Mouse (Mus musculus) telencephalon, adult 2 months (tissue): Measurements from ENCODE around the gene Lamc3.

Experiments
- DNase-seq: peaks from one replicate; pipeline ENCODE4 v3.0.0-alpha.2; 2011; ENCODE audit warnings: low read depth, low spot score

The Lamc3 gene

DNA sequence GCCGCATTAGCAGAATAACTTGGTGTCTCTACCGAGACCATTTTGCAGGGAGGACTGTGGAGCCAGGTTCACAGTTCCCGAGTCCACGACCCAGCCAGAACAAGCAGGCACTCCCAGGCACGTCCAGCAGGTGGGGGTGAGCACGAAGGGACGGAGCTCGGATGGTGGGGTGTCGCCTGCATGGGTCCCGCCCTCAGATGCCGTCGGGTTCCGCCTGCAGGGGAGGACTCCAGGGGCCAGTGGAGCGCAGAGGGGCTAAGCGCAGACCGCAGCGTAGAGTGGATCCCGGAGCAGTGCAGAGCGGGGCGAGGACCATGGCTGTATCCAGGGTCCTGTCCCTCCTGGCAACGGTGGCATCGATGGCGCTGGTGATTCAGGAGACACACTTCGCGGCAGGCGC lies at the start of gene Lamc3:
Gene Lamc3, plus strand, starts transcription at position 262 of the 400 bp plus-strand sequence.
- no peak for DNase-seq

DNA sequence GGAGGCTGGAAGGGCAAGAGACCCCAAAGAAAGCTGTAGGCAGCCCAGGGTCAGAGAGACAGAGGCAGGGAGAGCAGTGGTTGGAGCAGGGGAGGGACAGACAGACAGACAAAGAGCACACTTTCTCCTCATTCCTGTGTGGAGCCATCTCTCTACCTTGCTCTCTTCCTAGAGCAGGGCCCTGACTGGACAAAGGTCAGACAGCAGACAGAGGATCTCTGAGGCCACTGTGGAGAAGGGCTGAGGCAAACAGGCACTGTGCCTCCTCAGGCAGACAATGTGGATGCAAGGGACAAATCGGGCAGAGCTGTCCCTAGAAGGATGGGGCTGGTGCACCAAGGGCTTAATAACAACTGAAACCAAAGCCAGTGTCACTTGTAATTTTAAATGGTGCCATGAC lies 48.2 kb upstream of the Lamc3 start:
- no peak for DNase-seq

DNA sequence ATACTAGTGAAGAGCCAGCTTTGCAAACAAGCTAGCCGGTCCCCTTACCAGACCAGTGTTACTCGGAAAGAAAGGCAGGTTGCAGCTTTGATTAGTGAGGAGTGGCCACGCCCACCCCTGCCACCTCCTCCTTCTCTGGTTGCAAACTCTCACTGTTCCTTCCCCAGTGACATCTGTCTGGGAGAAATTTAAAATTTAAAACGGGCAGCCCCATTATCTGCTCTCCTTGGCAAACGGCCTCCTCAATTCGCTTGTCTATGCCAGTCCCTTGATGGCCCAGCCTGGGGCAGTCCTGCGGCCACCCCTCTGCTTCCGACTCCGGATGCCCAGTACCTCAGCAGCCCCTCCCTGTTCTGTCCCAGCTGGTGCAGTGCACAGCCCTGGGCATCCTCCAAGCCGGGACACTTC lies 42.4 kb upstream of the Lamc3 start:
- DNase-seq, result no peak

DNA sequence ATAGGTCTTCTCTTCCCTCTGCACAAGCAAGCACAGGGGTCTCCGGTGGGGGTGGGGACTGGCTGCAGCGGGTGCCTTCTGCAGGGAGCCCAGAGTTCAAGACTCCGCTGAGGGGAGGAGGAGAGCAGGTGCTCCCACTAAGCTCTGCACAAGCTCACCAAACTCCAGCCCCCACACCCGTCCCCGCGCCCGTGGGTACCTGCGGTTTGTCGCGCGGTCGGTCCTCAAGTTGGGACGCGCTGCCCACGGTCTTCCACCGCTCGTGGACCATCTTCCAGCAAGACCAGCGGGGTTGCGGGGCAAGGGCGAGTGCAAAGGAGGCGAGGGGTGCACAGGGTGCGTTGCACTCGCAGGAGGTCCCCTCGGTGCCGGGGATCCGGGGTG lies 41.6 kb upstream of the Lamc3 start:
- DNase-seq, result no peak

DNA sequence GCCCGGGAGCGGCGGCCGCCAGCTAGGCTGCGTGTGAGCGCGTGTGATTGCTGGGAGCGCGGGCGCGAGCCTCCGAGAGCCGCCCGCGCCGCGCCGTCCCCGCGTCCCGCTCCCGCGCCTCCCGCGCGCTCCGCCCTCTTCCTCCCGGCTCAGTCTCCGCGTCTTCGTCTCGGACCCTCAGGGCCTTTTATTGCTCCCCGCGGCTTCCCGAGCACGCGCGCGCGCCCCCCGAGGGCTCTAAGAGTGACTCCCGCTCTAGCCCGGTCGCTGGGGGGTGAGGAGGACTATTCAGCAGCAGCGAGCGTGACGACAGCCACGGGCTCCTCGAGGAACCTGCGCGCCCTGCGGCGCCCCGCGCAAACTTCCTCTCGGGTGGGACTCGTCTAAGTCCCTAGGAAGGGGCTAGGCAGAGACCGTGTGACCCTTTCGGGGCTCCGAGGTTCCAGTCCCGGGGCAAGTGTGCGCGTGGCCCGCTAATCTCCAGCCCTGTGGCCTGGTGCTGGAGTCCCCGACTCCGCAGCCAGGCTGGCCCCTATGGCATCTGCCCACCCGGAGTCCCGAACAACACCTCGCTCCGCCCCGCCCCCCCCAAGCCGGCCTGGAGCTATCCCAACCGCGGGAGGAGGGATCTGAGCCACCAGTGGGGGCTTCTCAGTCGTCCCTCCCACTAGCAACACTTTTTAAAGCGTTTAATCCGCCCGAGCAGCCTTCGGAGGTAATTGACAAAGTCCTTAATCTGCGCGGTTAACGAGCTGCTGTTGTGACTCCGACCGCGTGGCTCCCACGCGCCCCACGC lies 41.0 kb upstream of the Lamc3 start, which contains the start of gene Fibcd1:
Gene Fibcd1, minus strand, starts transcription at position 110 of the 796 bp plus-strand sequence.
- no peak for DNase-seq

DNA sequence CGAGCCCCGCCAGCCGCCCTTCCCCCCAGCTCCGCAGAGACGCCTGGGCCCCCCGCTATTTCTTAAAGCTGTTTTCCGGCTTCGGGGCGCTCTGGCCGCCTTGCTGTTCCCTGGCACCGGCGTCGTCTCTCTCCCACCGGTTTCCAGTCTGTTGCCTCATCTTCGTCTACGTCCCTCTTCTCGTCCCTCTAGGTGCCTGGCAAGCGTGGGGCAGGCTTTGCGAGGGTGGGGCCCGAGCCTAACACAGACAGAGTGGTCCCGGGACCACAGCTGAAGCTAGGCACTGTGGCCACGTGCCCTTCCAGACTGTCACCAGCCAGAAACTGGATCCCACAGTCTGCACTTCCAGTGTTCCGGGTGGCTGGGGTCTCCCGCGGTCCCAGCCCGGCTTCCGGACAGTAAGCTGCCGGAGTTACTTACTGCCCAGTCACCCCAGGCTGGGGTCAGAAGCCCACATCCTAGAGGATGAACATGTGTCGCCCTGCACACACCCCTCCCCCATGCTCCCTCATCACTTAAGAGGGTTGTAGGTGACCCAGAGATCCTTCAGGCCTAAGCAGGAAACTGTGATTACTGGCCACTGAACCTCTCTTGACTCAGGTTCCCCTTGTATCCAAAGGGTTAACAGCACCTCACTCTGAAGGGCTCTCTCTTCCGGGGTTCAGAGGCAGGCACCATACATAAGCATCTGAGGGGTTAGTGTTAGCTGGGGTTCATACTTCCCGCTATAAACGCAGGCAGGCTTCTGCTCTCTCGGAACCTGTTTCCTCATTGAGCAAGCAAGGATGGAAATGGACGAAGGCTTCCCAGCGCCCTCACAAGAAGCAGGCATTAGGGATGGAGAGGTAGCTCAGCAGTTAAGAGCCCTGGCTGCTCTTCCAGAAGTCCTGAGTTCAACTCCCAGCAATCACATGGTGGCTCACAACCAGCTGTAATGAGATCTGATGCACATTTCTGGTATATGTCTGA lies 40.1 kb upstream of the Lamc3 start:
- DNase-seq, result no peak

DNA sequence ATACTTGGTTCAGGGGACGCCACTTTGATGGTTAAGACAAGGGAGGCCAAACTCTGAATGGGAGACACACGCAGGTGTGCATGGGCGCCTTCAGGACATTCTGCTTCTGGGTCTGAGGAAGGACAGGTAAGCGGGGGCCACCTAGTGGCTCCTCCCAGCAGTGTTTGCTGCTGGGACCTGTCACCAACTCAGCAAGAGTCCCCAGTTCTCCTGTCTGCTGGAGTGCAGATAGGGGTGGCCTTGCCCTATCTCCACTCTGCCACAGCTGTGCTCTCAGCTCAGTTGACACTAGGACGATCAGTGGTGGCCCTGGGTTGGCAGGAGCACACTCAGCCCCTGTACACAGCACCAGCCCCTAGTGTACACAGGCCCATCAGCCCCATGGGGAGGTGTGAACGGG lies 39.2 kb upstream of the Lamc3 start:
- DNase-seq, result no peak

DNA sequence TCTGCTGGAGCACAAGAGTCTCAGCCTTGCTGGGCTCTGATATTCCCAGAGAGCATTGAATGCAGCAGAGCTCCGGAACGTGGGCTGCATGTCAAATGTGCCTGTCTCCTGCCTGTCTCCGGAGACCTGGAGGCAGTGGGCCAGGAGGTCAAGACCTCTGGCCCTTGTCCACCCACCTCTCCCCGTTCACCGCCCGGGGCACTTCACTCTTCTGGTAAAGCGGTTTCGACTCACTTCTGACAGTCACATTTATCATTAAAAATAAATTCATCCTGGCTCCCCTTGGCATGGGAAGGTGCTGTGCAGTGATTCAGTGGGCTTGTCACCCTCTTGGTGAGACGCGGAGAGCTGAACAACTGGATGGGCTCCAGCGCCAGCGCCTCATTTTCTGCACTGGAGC lies 37.0 kb upstream of the Lamc3 start:
- no peak for DNase-seq

DNA sequence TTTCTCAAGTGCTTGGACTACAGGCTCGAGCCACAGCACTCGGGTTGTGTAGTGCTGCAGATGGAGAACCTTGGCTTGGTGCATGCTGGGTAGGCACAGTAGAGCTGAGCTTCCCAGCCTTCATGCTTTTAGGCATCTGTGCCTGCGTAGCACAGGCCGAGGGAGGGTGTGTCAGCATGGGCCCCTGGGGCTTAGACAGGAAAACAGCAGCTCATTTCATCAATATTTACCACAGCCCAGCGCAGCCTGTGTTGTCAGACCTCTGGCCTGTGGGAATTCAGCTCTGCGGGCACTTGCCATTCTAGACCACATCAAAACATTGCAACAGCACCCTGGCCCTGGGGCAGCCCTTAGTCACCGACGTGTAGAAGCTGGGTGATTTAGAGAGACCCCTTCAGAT lies 31.1 kb upstream of the Lamc3 start:
- no peak for DNase-seq

DNA sequence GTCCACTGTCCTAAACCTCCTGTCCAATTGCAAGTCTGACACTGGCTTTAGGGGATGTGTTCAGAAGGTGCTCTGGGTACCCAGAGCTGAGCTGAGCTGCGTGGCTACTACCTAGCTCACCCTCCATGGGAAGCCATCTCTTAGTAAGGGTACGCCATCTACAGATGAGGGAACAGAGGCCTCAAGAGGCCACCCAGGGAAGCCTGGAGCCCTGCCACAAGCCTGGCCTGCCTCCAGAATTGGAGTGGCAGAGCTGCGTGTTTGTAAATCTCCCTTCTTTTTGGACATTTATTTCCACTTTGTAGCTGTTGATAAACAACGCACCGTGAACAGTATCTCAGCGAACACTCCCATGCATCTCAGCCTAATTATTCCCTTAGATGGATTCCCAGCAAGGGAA lies 29.9 kb upstream of the Lamc3 start:
- no peak for DNase-seq

DNA sequence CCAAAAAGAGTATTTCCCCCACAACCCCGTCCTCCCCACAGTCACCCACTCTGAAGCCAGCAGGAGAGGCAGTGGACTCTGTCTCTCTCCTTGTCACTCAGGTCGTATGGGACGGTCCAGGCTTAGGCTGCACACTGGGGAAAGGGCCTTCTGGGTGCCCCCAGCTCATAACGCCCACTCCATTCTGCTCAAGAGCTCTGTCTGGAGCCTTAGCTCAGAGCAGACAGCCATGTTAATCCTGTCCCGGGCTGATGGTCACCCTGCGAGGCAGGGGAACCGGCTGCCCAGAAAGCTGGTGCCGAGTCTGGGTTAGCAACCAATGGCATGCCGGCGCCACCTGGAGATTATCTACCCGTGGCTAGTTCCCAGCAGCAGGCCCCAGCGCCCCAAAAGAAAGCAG lies 28.6 kb upstream of the Lamc3 start:
- no peak for DNase-seq

DNA sequence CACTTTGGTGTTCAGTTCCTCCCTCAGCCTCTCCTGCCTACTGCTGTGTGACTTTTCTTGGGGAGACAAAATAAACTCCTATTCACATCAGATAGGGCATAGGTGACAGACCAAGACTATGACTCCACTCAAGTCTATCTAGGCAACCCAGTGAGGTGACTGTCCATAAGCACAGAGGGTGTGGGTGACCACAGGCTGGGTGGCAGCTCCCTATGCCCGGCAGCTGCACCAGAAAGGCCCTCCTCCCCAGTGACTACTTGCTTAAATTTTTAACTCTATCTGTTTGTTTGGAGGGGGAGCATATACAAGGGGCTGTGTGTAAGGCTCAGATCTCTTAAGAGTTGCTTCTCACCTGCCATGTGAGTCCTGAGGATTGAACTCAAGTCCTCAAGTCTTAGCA lies 24.2 kb upstream of the Lamc3 start:
- DNase-seq, result no peak

DNA sequence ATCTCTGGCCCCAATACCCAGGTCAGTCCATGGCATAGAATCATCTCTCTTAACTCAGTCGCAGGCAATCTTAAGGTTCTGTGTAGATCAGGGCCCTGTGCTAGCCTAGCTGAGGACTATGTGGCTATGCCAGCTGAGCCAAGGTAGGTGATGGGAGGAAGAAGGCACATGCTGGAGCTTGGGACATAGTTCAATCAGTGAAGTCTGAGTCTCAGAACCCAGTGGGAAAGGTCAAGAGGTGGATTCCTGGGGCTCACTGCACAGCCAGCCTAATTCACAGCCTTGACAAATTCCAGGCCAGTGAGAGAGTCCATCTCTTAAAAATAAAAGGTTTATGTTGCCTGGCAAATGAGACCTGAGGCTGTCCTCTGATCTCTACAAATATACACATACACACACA lies 23.3 kb upstream of the Lamc3 start:
- no peak for DNase-seq

DNA sequence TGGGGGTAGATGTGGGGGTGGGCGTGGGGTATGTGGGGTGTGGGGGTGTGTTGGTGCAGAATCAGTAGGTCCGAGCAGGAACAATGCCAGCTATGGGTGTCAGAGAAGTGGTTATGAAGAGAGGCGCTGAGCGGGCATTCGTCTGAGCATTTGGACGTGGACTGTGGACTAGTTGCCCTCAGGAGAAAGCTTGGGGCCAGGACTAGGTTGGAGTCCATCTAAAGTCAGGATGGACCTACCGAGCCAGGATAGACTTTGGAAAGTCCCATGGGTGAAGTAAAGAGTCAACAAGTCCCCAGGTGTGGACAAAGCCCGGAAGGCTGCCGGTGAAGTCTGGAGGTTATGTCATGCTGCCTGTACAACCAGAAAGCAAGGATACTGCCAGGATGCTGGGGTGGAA lies 22.2 kb upstream of the Lamc3 start:
- DNase-seq, result no peak

DNA sequence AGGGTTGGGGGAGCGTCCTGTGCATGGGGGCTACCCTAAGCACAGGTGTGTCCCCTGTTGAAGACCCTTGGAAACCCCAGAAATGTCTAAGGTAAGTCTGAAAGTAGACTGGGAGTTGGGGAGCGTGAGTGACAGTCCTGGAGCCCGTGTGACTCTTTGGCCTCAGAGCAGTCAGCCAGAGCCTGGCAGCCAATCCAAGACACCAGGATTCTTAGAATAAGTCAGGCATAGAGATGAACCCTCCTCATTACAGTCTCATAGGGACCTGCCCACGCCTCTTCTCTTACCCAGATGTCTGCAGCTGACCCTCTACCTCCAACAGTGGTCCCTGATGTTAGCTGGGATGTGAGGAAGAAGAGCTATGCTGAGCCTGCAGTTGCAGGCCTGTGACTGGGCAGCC lies 21.8 kb upstream of the Lamc3 start:
- no peak for DNase-seq

DNA sequence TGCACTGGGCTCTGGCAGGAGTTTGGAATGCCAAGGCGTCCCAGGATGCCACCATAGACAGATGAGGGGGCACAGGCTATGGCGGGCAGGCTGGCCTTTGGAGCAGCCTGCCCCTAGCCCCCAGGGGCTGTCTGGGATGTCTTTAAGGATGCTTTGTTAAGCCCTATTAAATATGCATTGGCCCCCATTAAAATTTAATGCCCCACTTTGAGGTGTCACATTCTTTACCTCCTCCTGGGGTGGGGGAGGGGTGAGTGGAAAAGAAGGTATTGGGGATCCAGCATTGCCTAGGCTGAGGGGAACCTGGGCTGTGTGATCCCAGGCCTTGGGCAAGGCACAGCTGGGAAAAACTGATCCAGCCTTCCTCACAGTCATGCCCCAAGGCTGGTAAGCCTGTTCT lies 21.3 kb upstream of the Lamc3 start:
- DNase-seq, result no peak

DNA sequence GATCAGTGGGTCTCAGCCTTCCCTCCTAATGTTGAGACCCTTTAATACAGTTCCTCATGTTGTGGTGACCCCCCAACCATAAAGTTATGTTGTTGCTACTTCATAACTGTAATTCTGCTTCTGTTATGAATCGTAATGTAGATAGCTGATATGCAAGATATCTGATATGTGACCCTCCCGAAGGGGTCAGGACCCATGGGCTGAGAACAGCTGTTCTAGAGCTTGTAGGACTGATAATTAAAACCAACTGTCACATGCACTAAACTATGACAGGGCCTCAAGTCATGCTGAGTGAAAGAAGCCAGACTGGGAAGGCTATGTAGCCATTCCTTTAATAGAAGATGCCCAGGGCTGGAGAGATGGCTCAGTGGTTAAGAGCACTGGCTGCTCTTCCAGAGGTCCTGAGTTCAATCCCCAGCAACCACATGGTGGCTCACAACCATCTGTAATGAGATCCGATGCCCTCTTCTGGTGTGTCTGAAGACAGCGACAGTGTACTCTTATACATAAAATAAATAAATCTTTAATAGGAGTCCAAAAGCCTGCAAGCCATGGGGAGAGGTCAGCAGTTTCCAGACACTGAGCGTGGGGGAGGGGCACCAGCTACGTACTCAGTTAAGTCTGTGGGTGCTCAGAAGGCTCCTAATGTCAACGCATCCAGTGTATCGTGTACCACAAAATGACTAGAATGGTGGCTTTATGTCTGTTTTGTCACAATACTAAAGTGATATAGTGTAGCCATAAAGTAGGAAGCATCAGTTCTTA lies 19.1 kb upstream of the Lamc3 start:
- DNase-seq, result no peak

DNA sequence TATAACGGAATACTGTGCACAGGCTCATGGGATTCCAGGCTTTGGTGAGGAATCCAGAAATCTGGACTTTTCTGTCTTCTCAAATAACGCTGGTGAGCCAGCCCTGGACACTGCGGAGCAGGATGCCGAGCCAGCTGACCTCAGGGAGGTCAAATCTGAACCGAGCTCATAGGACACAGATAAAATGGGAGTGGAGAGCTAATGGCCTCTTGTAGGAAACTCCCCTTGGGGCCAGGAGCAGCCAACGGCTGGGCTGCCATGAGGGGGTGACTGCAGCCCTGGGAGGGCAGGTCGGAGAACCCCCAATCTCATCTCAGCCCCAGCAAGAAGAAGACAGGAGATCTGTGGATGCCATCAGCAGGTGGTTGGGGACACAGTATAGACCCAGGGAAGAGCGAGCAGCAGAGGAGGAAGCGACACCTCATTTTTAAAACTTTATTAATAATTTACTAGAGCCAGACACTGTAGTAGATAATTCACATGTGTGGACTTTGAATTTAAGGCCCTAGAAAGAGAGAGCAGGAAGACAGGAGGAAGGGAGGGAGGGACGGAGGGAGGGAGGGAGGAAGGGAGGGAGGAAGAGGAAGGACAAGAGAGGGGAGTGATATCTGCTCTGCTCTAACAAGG lies 18.4 kb upstream of the Lamc3 start:
- DNase-seq, result no peak

DNA sequence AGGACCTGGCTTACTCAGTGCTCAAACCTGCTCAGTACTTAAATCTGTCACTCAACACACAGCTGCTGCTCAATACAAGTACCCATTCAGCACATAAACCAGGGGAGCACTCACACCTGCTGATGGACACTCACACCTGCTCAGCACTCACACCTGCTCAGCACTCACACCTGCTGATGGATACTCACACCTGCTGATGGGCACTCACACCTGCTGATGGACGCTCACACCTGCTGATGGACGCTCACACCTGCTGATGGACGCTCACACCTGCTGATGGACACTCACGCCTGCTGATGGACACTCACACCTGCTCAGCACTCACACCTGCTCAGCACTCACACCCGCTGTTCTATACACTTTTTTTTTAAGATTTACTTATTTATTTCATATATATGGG lies 17.4 kb upstream of the Lamc3 start:
- DNase-seq, result no peak

DNA sequence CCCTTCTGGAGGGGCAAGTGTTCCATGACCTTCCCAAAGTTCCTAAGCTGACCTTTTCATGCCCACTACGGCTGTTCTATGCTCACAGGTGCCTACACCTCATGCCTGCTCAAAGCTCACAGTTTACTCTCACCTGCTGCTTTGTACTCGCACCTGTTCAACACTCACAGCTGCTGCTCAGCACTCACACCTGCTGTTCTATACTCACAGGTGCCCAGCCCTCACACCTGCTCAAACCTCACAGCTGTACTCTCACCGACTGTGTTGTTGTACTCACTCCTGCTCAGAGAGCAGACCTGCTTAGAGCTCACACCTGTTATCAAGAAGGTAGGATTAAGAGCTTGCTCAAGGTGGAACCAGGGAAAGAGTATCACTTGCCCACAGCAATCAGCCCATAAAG lies 16.4 kb upstream of the Lamc3 start:
- DNase-seq, result no peak

DNA sequence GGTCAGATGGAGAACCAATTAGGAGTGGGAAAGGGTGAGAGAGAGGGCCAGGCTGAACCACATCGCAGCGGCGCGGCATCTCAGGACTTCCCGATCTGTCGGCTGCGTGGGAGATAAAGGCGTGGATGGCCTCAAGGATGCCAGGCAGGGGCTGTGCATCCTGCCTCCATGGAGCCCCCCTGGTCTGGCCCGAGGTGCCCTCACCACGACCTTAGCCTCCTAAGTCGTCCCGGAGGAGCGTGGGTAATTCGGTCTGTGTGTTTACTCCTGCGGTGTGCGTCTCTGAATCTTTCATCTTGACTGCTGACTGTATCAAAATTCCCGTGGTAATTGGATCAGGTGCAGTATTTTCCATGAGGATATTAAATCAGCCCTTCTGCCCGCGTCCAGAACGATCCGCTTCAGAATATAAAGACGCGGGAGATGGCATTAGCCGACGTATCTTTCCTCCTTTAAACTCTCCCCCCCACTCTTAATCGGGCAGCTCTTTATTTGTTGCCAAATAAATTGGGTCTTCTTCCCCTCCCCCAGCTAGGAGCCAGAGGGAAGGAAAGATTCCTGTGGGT lies 12.7 kb upstream of the Lamc3 start:
- no peak for DNase-seq
